Mouse (Mus musculus) intestine, embryonic 16.5 days (tissue): ENCODE results near the gene Zdhhc4. TPM values are rescaled to one million over a fixed set of nuclear protein-coding genes. Genes with fewer than 3 reads are reported as not detected.

ENCODE experiments used
- ATAC-seq: fragments of 200-750 bp; cut with Nextera tagmentation; 2 replicates; pipeline ENCODE4 v1.8.0; 2017; ENCODE audit warnings: moderate TSS enrichment, moderate library complexity
- H3K27ac ChIP-seq: fragments of 300-500 bp; sonication (generic); 2 replicates; pipeline ENCODE4 v1.5.1; 2014; ENCODE audit warnings: mild to moderate bottlenecking, low read length
- H3K27me3 ChIP-seq: fragments of 300-500 bp; sonication (generic); replicated peaks from 2 replicates; pipeline ENCODE4 v1.6.1; 2014; ENCODE audit warnings: low read length, control low read depth, mixed read lengths; ENCODE audit not compliant: control insufficient read depth, insufficient read depth
- H3K36me3 ChIP-seq: fragments of 300-500 bp; sonication (generic); 2 replicates; pipeline ENCODE4 v1.6.1; 2014; ENCODE audit warnings: low read length, control low read depth; ENCODE audit not compliant: control insufficient read depth, insufficient read depth
- H3K4me1 ChIP-seq: fragments of 300-500 bp; sonication (generic); 2 replicates; pipeline ENCODE4 v1.6.1; 2014; ENCODE audit warnings: low read length, control low read depth, mixed read lengths; ENCODE audit not compliant: control insufficient read depth, insufficient read depth
- H3K4me2 ChIP-seq: fragments of 300-500 bp; sonication (generic); 2 replicates; pipeline ENCODE4 v1.6.1; 2014; ENCODE audit warnings: low read depth, low read length, control low read depth
- H3K4me3 ChIP-seq: fragments of 300-500 bp; sonication (generic); 2 replicates; pipeline ENCODE4 v1.5.1; 2014; ENCODE audit warnings: mild to moderate bottlenecking, low read length
- H3K9ac ChIP-seq: fragments of 300-500 bp; sonication (generic); 2 replicates; pipeline ENCODE4 v1.6.1; 2014; ENCODE audit warnings: low read depth, low read length
- H3K9me3 ChIP-seq: fragments of 300-500 bp; sonication (generic); 2 replicates; pipeline ENCODE4 v1.6.1; 2016; ENCODE audit warnings: low read length, control low read depth; ENCODE audit not compliant: control insufficient read depth
- WGBS: fragments of 180-500 bp; shearing (Covaris S2); extraction: QIAGEN DNeasy Blood & Tissue Kit; methylation state at CpG from one replicate; pipeline ENCODE4 v1.1.7; 2014; 5-methylcytosine and 5-hydroxymethylcytosine counted together
- polyA plus RNA-seq: library from polyadenylated mRNA; unstranded; fragments of >200 nt; fragmentation: Nextera tagmentation; extraction: Ambion mirVana; gene quantifications from 2 replicates; pipeline ENCODE4 v1.2.1, GENCODE M21; 2015

The Zdhhc4 gene
- polyA plus RNA-seq, 1 experiment from 2014 or later: 66.0 TPM

GRCm38 (mm10) chr5:143336559-143336958 lies 7.5 kb upstream of the Zdhhc4 start:
- H3K36me3 ChIP-seq: no peaks in the 10 kb centered on the region
- H3K4me3 ChIP-seq: no peak overlapping the region
- no peak for ATAC-seq
- H3K4me1 ChIP-seq: no peaks in the 10 kb centered on the region
- H3K9me3 ChIP-seq: no peaks in the 10 kb centered on the region
- no peak overlapping the region for H3K27ac ChIP-seq
- WGBS: 60% methylated on average over 6 of the region's 6 CpGs
- H3K27me3 ChIP-seq: 0 out of 2 replicates have a peak, but pooled peaks cover 3% of the 10 kb centered on the region
- no peak overlapping the region for H3K9ac ChIP-seq
- no peak overlapping the region for H3K4me2 ChIP-seq

DNA sequence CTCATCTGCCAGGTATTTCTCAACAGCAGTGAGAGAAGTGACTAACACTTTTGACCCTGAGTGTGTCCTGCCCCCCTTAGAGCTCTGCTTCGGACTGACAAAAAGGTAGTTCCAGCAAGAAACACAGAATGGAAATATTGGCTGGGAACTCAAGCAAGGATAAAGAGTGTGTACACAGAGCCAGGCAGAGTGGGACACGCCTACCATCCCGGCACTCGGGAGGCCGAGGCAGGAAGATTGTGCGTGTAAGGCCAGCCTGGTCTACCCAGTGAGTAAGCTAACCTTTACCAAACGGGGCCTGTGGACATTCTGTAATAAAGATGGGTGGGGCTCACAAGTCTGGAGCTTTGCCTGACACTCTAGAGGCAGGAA lies 6.0 kb upstream of the Zdhhc4 start:
- ATAC-seq: no peak
- Histone ChIP-seq H3K27me3 (0 out of 2 replicates have a peak, but pooled peaks cover 3% of the 10 kb centered on the region), H3K9ac (no peak overlapping the region), H3K4me2 (no peak overlapping the region), H3K4me3 (no peak overlapping the region), H3K4me1 (0 out of 2 replicates have a peak, but pooled peaks cover under 1% of the 10 kb centered on the region), H3K9me3 (no peaks in the 10 kb centered on the region), H3K27ac (no peak overlapping the region), H3K36me3 (no peaks in the 10 kb centered on the region)
- WGBS: 63% methylated on average over 7 of the region's 7 CpGs

DNA sequence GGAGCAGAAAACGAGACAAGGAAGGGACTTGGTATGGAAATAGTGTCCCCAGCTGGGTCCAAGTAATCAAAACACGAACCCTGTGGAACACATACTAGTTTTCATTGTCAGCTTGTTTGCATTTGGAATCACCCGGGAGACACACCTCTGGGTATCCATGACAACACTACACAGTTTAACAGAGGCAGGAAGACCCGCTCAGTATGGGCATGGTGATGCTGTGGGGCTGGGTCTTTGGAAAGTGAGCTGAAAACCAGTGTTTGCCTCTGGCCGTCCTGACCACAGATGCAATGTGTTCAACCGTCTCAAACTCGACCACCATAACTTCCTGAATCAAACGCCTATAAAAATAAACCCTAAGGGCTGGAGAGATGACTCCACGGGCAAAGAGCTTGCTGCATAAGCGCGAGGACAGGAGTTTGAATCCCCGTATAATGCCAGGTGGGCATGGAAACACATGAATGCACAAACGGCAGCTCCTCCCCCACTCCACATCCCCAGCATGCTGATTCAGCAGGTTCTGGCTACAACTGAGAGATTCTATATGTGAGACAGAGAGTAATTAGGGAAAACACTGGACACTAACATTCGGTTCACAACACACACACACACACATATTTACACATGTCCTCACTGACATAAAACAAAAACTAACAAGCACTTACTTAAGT lies 5.5 kb upstream of the Zdhhc4 start:
- 0 out of 2 replicates have a peak, but pooled peaks cover 5% of the 10 kb centered on the region for H3K4me1 ChIP-seq
- ATAC-seq: no peak

GRCm38 (mm10) chr5:143333872-143334271 lies 4.8 kb upstream of the Zdhhc4 start:
- H3K27ac ChIP-seq: no peak overlapping the region
- 0 out of 2 replicates have a peak, but pooled peaks cover 5% of the 10 kb centered on the region for H3K4me1 ChIP-seq
- no peak for ATAC-seq
- WGBS: 12% methylated on average over 5 of the region's 5 CpGs
- H3K27me3 ChIP-seq: 0 out of 2 replicates have a peak, but pooled peaks cover 3% of the 10 kb centered on the region
- H3K4me2 ChIP-seq: peak overlapping the region; percentile 26; the same call in 1 of the 2 replicates
- H3K4me3 ChIP-seq: no peak overlapping the region
- no peak overlapping the region for H3K9ac ChIP-seq
- no peaks in the 10 kb centered on the region for H3K9me3 ChIP-seq
- no peaks in the 10 kb centered on the region for H3K36me3 ChIP-seq

More for the DNA sequence above, 5.5 kb upstream of the Zdhhc4 start:
- Histone ChIP-seq H3K27ac (no peak overlapping the region), H3K27me3 (0 out of 2 replicates have a peak, but pooled peaks cover 3% of the 10 kb centered on the region), H3K9ac (no peak overlapping the region), H3K4me3 (no peak overlapping the region), H3K9me3 (no peaks in the 10 kb centered on the region), H3K4me2 (no peak overlapping the region), H3K36me3 (no peaks in the 10 kb centered on the region)
- WGBS: 70% methylated on average over 14 of the region's 14 CpGs

- no peaks in the 10 kb centered on the region for H3K9me3 ChIP-seq
- H3K4me2 ChIP-seq: no peak overlapping the region
- no peaks in the 10 kb centered on the region for H3K27me3 ChIP-seq
- H3K27ac ChIP-seq: no peak overlapping the region
- ATAC-seq: no peak
- WGBS: 88% methylated on average over 8 of the region's 8 CpGs
- peaks cover 20% of the 10 kb centered on the region for H3K36me3 ChIP-seq
- no peak overlapping the region for H3K9ac ChIP-seq
- no peak overlapping the region for H3K4me3 ChIP-seq
- H3K4me1 ChIP-seq: peaks cover 15% of the 10 kb centered on the region
These were observed 11.8 kb downstream of the Zdhhc4 start for GRCm38 (mm10) chr5:143317288-143317610.

DNA sequence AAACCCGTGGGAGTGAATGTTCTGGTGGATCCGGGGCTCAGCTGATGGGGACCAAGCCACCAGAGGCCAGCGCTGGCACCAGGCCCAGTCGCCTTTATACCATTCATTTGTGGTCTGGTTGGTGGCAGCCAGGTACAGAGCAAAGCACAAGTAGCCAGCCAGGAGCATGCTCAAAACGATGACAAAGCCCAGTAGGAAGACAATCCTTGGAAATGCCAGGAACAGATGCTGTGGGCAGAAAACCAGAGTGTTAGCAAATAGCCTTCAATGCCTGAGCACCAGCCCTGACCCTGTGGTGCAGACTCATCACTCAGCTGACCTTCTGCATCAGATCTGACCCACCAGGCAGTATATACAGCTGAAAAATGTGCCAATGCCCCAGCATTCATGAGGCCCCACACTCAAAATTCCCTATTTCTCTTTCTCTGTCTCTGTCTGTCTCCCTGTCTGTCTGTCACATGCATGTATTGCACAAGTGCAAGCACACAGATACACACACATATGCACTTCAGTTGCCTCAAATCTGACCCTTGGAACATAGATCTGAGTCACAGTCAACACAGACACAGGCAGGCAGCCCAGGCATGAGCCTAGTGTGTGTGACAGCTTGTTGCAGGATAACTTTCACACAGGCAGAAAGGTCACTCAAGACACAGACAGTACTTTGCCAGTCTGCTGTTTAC lies 12.3 kb downstream of the Zdhhc4 start:
- H3K4me2 ChIP-seq: no peak overlapping the region
- H3K27ac ChIP-seq: no peak overlapping the region
- no peak overlapping the region for H3K9ac ChIP-seq
- no peaks in the 10 kb centered on the region for H3K9me3 ChIP-seq
- WGBS: 94% methylated on average over 5 of the region's 5 CpGs
- no peak for ATAC-seq
- H3K27me3 ChIP-seq: no peaks in the 10 kb centered on the region
- no peak overlapping the region for H3K4me3 ChIP-seq
- peaks cover 15% of the 10 kb centered on the region for H3K4me1 ChIP-seq
- peaks cover 15% of the 10 kb centered on the region for H3K36me3 ChIP-seq

GRCm38 (mm10) chr5:143315514-143315888 lies 13.6 kb downstream of the Zdhhc4 start:
- Histone ChIP-seq H3K27ac (no peak overlapping the region), H3K9me3 (no peaks in the 10 kb centered on the region), H3K4me1 (peaks cover 15% of the 10 kb centered on the region), H3K4me2 (peak overlapping the region; percentile 59), H3K27me3 (no peaks in the 10 kb centered on the region), H3K4me3 (peak overlapping the region; percentile 90), H3K9ac (peak overlapping the region; percentile 92), H3K36me3 (peaks cover 17% of the 10 kb centered on the region)
- ATAC-seq: no peak
- 15% methylated on average over 8 of the region's 8 CpGs for WGBS

DNA sequence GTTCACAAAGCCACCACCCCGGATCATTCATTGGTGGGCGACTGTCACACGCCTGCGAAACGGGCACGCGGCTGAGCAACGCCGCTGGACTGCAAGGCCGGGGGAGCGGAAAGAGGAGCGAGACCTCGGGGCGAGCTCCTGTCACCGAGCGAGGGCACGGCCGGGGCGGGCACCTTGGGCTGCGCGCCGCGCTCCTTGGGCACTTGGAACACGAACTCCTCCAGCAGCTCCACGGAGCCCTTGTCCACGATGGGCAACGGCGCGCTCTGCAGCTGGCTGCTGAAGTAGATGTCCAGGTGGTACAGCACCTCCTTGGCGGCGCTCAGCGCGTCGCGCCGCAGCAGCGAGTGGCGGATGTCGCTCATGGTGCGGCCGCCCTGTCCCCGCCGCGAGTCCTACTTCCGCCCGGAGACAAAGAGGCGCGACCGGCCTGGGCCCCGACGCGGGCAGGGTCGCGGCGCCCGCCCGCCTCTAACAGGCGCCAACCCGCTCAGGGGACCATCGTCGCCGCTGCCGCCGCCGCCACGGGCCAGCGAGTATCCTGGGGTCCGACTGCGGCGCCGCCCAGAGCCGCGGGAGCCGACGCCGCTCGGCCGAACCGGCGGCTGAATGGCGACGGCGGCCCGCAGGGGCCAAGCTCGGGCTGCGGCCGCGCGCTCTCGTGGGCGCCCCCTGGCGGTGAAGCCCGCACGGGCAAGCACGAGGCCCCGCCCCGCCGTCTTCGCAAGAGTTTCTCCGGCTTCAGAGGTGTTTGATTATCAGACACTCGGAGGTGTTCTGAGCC lies 14.1 kb downstream of the Zdhhc4 start, which contains the start of gene E130309D02Rik:
E130309D02Rik (minus strand) TSS at position 631 of the 784 bp plus-strand sequence.
- WGBS: under 1% methylated on average over 91 of the region's 101 CpGs
- Histone ChIP-seq H3K36me3 (peaks cover 18% of the 10 kb centered on the region; the same call in 1 of the 2 replicates), H3K4me1 (peaks cover 15% of the 10 kb centered on the region), H3K27ac (peak within 1 kb of the TSS; percentile 87), H3K27me3 (no peaks in the 10 kb centered on the region), H3K9me3 (no peaks in the 10 kb centered on the region), H3K9ac (peak within 1 kb of the TSS; percentile 92), H3K4me2 (peak within 1 kb of the TSS; percentile 90), H3K4me3 (peak within 1 kb of the TSS; percentile 90)
- ATAC-seq: peak; percentile 87

DNA sequence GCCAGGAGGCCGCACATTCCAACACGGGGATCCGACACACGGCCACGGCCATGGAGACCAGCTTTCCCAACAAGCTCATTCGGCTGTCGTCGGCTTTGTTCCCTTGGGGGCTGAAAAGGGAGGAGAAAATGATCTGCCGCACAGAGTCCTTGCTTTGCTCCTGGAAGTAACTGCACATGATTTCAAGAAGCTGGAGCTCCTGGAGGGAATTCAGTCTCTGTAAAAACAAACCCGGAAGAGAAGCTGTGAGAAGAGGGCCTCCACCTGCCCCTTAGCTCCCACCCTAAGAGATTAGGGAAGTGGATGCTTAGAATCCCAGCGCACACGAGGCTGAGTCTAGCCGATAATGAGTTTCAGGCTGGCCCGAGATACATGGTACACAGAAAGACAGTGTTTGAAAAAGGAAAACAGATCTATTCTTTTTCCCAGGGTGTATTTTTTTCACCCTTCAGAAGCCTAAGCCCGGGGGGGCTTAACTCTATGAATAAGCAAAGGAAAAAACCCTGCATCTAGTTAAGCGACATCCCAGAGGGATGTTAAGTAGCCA lies 14.8 kb downstream of the Zdhhc4 start:
- no peak overlapping the region for H3K27ac ChIP-seq
- peak overlapping the region; percentile 90 for H3K4me3 ChIP-seq
- H3K4me1 ChIP-seq: peaks cover 15% of the 10 kb centered on the region
- 3% methylated on average over 16 of the region's 16 CpGs for WGBS
- peak overlapping the region; percentile 90 for H3K4me2 ChIP-seq
- H3K9ac ChIP-seq: peak overlapping the region; percentile 92
- no peaks in the 10 kb centered on the region for H3K27me3 ChIP-seq
- no peaks in the 10 kb centered on the region for H3K9me3 ChIP-seq
- H3K36me3 ChIP-seq: peaks cover 23% of the 10 kb centered on the region; the same call in 1 of the 2 replicates
- no peak for ATAC-seq
